Mouse (Mus musculus): ENCODE results near the gene Exoc5.

DNA sequence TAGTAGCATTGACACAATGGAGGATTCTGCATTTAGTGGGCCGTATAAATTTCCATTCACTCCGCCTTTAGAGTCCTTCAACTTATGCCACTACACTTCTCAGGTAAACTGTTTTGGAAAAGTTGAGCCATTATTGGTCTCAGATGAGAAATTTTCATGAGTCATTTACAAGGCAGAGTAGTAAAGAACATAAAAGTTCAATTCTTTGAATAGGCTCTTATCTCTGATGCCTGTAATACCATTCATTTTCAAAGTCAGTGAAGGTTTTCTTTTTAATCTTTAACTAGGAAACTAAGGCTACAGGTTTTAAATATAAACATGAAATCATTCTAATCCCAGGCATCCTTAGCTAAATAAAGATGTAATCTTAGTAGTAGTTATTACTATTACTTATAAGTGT, 12.4 kb upstream of the Exoc5 start:
- no peak for TF ChIP-seq POLR2A (IDR thresholded peaks at IDR 0.05; ENCODE audit: extremely low read depth, insufficient read depth, low read length)
- no peak for TF ChIP-seq CTCF (IDR thresholded peaks at IDR 0.05; ENCODE audit: extremely low read depth, insufficient read depth, low read length)

All from cortical plate, adult 2 months (tissue).